Mouse (Mus musculus): ENCODE measurements around the gene Cc2d2b.

DNA sequence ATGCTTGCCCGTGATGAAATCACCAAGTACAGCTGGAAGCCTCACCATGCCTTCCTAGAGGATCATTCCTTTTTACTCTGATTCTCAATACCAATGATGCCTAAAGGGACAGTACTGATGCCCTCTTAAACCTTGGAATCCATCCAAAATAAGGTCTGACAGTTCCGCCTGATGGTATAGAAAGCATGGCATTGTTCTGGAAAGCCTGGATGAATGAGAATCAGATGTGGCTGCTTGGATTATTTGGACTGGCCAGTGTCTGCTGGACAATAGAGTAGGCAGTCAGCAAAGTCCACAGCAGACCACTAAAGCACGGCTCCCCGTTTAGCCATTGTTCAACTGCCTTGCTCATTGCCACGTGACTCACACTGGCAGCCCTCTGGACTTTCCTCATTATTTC is 48.7 kb upstream of the Cc2d2b start:
- TF ChIP-seq POLR2A (IDR thresholded peaks at IDR 0.05; ENCODE audit: insufficient read length, low read depth), result no peak
- no peak for TF ChIP-seq POLR2AphosphoS2 (IDR thresholded peaks at IDR 0.05; ENCODE audit: insufficient read length, low read depth)
- no peak for TF ChIP-seq SRF (IDR thresholded peaks at IDR 0.05; ENCODE audit: control insufficient read depth, insufficient read length, low read depth)
- TF ChIP-seq E2F4 (IDR thresholded peaks at IDR 0.05; ENCODE audit: insufficient read depth), result no peak
- TF ChIP-seq TCF12 (IDR thresholded peaks at IDR 0.05; ENCODE audit: insufficient read depth, poor library complexity, severe bottlenecking), result no peak
- no peak for TF ChIP-seq USF1 (IDR thresholded peaks at IDR 0.05; ENCODE audit: low read depth)
